Mouse (Mus musculus) lung, postnatal 0 days (tissue): ENCODE measurements around the gene Man2b2.

Experiments
- CTCF ChIP-seq: IDR thresholded peaks from 2 replicates; pipeline ENCODE4 v1.5.1; 2016; ENCODE audit warnings: antibody characterized with exemption, mild to moderate bottlenecking
- EP300 ChIP-seq: IDR thresholded peaks from 2 replicates; pipeline ENCODE4 v1.6.1; 2016; ENCODE audit warnings: antibody characterized with exemption, mild to moderate bottlenecking, control low read depth

GRCm38 (mm10) chr5:36769603-36770002, 60.9 kb downstream of the Man2b2 start:
- TF ChIP-seq EP300 (no peak), CTCF (no peak)
